Mouse (Mus musculus) forebrain, embryonic 10.5 days (tissue): ENCODE data around the gene Myo5c. TPM values are rescaled to one million over a fixed set of nuclear protein-coding genes. Genes with fewer than 3 reads are reported as not detected.

Experiments used
- polyA plus RNA-seq: library from polyadenylated mRNA; unstranded; fragments of >200 nt; fragmentation: Nextera tagmentation; extraction: Ambion mirVana; gene quantifications from 2 replicates; pipeline ENCODE4 v1.2.1, GENCODE M21; 2016

Gene Myo5c
- polyA plus RNA-seq, 1 experiment from 2014 or later = 0.61 TPM

Other genes with a start within 250 kb of the Myo5c start
- gene Arpp19, start 194.4 kb upstream of the Myo5c start, polyA plus RNA-seq = 351 and 362 TPM in 2 replicates
- 22.8 and 24.5 TPM in 2 replicates for gene Myo5a, start 161.0 kb upstream of the Myo5c start, polyA plus RNA-seq
- 24.0 and 27.9 TPM in 2 replicates for gene Gnb5, start 74.3 kb downstream of the Myo5c start, polyA plus RNA-seq
- gene Bcl2l10, start 115.7 kb downstream of the Myo5c start, polyA plus RNA-seq = not detected in 2 replicates
- gene Mapk6, start 178.0 kb downstream of the Myo5c start, polyA plus RNA-seq = 132 and 144 TPM in 2 replicates
- 56.8 and 59.6 TPM in 2 replicates for gene Leo1, start 209.5 kb downstream of the Myo5c start, polyA plus RNA-seq